Mouse (Mus musculus): Measurements from ENCODE around the gene Rab5b. TPM values are rescaled to one million over a fixed set of nuclear protein-coding genes. Genes with fewer than 3 reads are reported as not detected.

The Rab5b gene
- polyA plus RNA-seq, 1 experiment from 2014 or later = 74.7 TPM

DNA sequence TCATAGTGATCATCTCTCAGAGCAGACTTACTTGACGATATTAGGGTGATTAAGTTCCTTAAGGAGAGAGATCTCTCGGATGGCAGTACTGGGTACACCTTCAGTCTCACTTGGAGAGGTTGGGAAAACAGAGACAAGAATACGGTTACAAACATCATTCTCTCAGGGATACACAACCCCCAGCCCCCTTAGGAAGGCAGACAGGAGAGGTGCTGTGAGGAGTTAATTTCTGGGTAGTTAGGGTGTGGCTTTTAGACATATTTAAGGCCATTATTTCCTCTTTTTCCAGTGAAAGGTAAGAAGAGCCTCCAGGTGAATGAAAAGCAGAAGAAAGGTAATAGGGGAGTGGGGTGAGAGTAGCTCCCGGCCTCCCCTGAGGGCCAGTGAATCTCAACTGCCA is 7.8 kb upstream of the Rab5b start, which contains the start of gene Pmel:
Gene Pmel (plus strand): TSS at position 301 of the 400 bp plus-strand sequence.
- 9% methylated on average over 4 of the region's 4 CpGs for WGBS
- Histone ChIP-seq H3K4me1 (ENCODE audit: control insufficient read depth, insufficient read depth, low read length) (peaks cover 9% of the 10 kb centered on the region; the same call in 1 of the 2 replicates), H3K9me3 (ENCODE audit: control insufficient read depth, low read length) (no peaks in the 10 kb centered on the region), H3K9ac (ENCODE audit: low read depth, low read length) (peak within 1 kb of the TSS; percentile 76), H3K4me2 (ENCODE audit: low read depth, low read length) (peak within 1 kb of the TSS; percentile 76), H3K27ac (replicated peaks; ENCODE audit: low read depth, low read length) (peak within 1 kb of the TSS; percentile 95), H3K36me3 (ENCODE audit: control insufficient read depth, insufficient read depth, low read length) (peaks cover 43% of the 10 kb centered on the region), H3K4me3 (ENCODE audit: low read depth, low read length) (peak within 1 kb of the TSS; percentile 65), H3K27me3 (replicated peaks; ENCODE audit: control insufficient read depth, insufficient read depth, low read length) (no peaks in the 10 kb centered on the region)
- ATAC-seq (ENCODE audit: low read depth) (no peak), DNase-seq (ENCODE audit: low spot score) (no peak)

DNA sequence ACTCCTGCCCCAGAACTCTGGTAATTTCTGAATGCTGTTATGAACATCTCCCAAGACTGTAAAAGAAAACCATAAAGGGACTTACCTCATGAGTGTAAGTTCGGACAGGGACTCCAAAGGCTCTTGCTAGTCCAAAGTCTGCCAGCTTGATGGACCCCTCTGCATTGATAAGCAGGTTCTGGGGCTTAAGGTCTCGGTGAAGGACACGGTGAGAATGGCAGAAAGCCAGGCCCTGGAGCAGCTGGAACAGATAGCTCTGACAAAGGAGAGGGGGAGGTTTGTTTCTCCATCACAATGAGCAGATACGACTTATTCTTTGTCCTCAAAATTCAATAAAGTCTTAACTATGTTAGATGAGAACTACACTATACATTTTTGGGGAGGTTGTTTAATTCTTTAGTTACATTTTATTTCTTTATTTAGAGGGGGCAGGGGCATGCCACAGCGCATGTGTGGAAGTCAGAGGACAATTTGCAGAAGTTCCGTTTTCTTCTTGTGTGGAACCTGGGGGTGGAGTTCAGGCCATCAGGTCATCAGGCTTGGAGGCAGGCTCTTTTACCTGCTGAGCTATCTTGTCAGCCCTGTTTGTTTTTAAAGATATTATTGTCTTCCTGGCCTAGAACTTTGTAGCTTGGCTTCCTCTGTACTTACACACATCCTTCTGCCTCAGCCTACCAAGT is 6.4 kb upstream of the Rab5b start:
- Histone ChIP-seq H3K4me3 (ENCODE audit: low read depth, low read length) (no peak overlapping the region), H3K9me3 (ENCODE audit: control insufficient read depth, low read length) (no peaks in the 10 kb centered on the region), H3K4me1 (ENCODE audit: control insufficient read depth, insufficient read depth, low read length) (peaks cover 9% of the 10 kb centered on the region; the same call in 1 of the 2 replicates), H3K27me3 (replicated peaks; ENCODE audit: control insufficient read depth, insufficient read depth, low read length) (no peaks in the 10 kb centered on the region), H3K27ac (replicated peaks; ENCODE audit: low read depth, low read length) (no peak overlapping the region), H3K9ac (ENCODE audit: low read depth, low read length) (peak overlapping the region; percentile 30; the same call in 1 of the 2 replicates), H3K4me2 (ENCODE audit: low read depth, low read length) (no peak overlapping the region; the same call in 1 of the 2 replicates), H3K36me3 (ENCODE audit: control insufficient read depth, insufficient read depth, low read length) (peaks cover 50% of the 10 kb centered on the region)
- WGBS = 76% methylated on average over 6 of the region's 6 CpGs
- DNase-seq (ENCODE audit: low spot score) (no peak), ATAC-seq (ENCODE audit: low read depth) (no peak)

- DNase-seq (ENCODE audit: low spot score) (peak; percentile 66), ATAC-seq (ENCODE audit: low read depth) (no peak)
- Histone ChIP-seq H3K27ac (replicated peaks; ENCODE audit: low read depth, low read length) (no peak overlapping the region), H3K4me3 (ENCODE audit: low read depth, low read length) (no peak overlapping the region), H3K4me1 (ENCODE audit: control insufficient read depth, insufficient read depth, low read length) (peaks cover 9% of the 10 kb centered on the region; the same call in 1 of the 2 replicates), H3K9ac (ENCODE audit: low read depth, low read length) (no peak overlapping the region), H3K36me3 (ENCODE audit: control insufficient read depth, insufficient read depth, low read length) (peaks cover 50% of the 10 kb centered on the region), H3K9me3 (ENCODE audit: control insufficient read depth, low read length) (no peaks in the 10 kb centered on the region), H3K27me3 (replicated peaks; ENCODE audit: control insufficient read depth, insufficient read depth, low read length) (no peaks in the 10 kb centered on the region), H3K4me2 (ENCODE audit: low read depth, low read length) (no peak overlapping the region)
- 85% methylated on average over 5 of the region's 5 CpGs for WGBS
These were observed 4.6 kb upstream of the Rab5b start for GRCm38 (mm10) chr10:128700712-128701111.

- Histone ChIP-seq H3K9ac (ENCODE audit: low read depth, low read length) (no peak overlapping the region), H3K4me1 (ENCODE audit: control insufficient read depth, insufficient read depth, low read length) (peaks cover 6% of the 10 kb centered on the region; the same call in 1 of the 2 replicates), H3K36me3 (ENCODE audit: control insufficient read depth, insufficient read depth, low read length) (peaks cover 50% of the 10 kb centered on the region), H3K4me2 (ENCODE audit: low read depth, low read length) (no peak overlapping the region), H3K4me3 (ENCODE audit: low read depth, low read length) (no peak overlapping the region), H3K9me3 (ENCODE audit: control insufficient read depth, low read length) (no peaks in the 10 kb centered on the region), H3K27me3 (replicated peaks; ENCODE audit: control insufficient read depth, insufficient read depth, low read length) (no peaks in the 10 kb centered on the region), H3K27ac (replicated peaks; ENCODE audit: low read depth, low read length) (no peak overlapping the region)
- 74% methylated on average over 10 of the region's 11 CpGs for WGBS
- ATAC-seq (ENCODE audit: low read depth) (no peak), DNase-seq (ENCODE audit: low spot score) (no peak)
These were observed 3.5 kb upstream of the Rab5b start for GRCm38 (mm10) chr10:128699611-128700010.

DNA sequence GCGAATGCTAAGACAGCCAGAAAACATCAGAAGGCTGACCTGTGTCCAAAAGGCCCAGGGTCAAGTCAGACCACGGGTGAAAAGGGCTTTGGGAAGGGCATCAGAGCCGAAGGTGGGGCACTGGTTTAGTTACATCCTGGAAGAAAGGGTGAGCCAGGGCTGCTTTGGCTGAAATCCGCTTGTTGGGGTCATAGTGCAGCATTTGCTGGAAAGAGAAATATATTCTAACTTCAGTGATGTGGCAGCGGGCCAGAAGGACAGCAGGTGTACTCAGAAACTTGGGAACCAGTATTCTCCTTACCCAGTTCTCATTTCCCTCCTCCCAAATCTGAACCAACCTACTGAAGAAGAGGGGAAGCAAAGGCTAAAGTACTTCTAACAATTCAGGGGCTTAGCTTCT is 2.9 kb upstream of the Rab5b start:
- Histone ChIP-seq H3K27me3 (replicated peaks; ENCODE audit: control insufficient read depth, insufficient read depth, low read length) (no peaks in the 10 kb centered on the region), H3K36me3 (ENCODE audit: control insufficient read depth, insufficient read depth, low read length) (peaks cover 50% of the 10 kb centered on the region), H3K4me2 (ENCODE audit: low read depth, low read length) (no peak overlapping the region), H3K9me3 (ENCODE audit: control insufficient read depth, low read length) (no peaks in the 10 kb centered on the region), H3K27ac (replicated peaks; ENCODE audit: low read depth, low read length) (no peak overlapping the region), H3K4me1 (ENCODE audit: control insufficient read depth, insufficient read depth, low read length) (peaks cover 5% of the 10 kb centered on the region; the same call in 1 of the 2 replicates), H3K9ac (ENCODE audit: low read depth, low read length) (no peak overlapping the region), H3K4me3 (ENCODE audit: low read depth, low read length) (no peak overlapping the region)
- no peak for DNase-seq (ENCODE audit: low spot score)
- 82% methylated on average over 5 of the region's 5 CpGs for WGBS
- no peak for ATAC-seq (ENCODE audit: low read depth)

DNA sequence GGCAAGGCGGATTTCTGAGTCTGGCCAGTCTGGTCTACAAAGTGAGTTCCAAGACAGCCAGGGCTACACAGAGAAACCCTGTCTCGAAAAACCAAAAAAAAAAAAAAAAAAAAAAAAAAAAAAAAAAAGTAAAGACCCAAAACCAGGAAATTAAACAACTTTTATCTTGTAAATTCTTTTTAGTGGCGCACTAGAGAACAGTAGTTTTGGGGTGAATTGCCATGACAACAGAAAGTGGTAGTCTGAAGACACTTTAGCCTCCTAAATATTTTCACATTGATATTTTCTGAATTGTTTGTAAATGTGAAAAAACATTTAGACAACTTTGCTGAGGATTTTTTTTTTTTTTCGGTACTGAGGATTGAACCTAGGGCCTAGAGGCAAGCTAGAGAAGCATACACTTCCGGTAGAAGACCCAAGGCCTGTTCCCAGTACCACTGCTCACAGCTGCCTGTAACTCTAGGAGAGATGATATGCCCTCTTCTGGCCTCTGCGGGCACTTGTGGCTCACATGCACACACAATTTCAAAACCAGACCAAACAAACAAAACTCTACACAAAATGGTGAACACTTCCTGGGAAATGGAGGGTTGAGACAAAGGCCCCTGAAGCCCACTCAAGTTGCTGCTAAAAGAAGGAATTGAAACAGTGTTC is 1.1 kb upstream of the Rab5b start:
- no peak overlapping the region for H3K4me3 ChIP-seq (ENCODE audit: low read depth, low read length)
- WGBS = 84% methylated on average over 6 of the region's 6 CpGs

DNA sequence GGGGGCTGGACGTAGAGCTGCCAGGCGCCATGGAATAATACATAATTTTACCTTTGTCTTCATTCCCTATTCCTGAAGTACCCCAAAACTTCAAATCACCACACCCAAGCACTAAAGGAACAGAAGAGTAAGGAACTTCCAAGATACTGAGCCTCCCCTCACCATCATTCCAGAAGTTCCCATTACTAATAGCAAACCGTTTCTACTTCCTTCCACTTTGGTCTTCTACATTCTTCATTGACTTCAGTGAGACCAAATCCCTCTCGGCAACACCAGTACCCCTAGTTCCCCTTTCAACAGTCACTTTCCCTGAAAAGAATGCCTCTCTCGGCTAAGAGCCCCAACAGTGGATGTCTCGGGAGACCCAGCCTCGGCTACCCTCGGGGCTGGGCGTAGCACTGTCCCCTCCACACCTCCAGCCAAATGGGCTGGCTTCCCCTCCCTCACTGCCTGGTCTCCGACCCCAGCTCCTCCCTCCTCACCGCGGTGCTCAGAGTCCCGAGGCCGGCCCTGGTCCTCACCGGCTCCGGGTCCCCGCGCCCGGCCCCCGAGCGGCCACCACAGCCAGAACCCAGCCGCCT is 563 bp downstream of the Rab5b start:
- Histone ChIP-seq H3K4me2 (ENCODE audit: low read depth, low read length) (peak overlapping the region; percentile 87), H3K4me3 (ENCODE audit: low read depth, low read length) (peak overlapping the region; percentile 93), H3K27ac (replicated peaks; ENCODE audit: low read depth, low read length) (peak overlapping the region; percentile 97), H3K4me1 (ENCODE audit: control insufficient read depth, insufficient read depth, low read length) (no peaks in the 10 kb centered on the region), H3K36me3 (ENCODE audit: control insufficient read depth, insufficient read depth, low read length) (peaks cover 26% of the 10 kb centered on the region), H3K9me3 (ENCODE audit: control insufficient read depth, low read length) (no peaks in the 10 kb centered on the region), H3K9ac (ENCODE audit: low read depth, low read length) (peak overlapping the region; percentile 94), H3K27me3 (replicated peaks; ENCODE audit: control insufficient read depth, insufficient read depth, low read length) (no peaks in the 10 kb centered on the region)
- DNase-seq (ENCODE audit: low spot score) = no peak
- under 1% methylated on average over 21 of the region's 22 CpGs for WGBS
- no peak for ATAC-seq (ENCODE audit: low read depth)

More for the DNA sequence above, 1.1 kb upstream of the Rab5b start:
- H3K4me1 ChIP-seq (ENCODE audit: control insufficient read depth, insufficient read depth, low read length) = no peaks in the 10 kb centered on the region
- no peaks in the 10 kb centered on the region for H3K9me3 ChIP-seq (ENCODE audit: control insufficient read depth, low read length)
- H3K27me3 ChIP-seq (replicated peaks; ENCODE audit: control insufficient read depth, insufficient read depth, low read length) = no peaks in the 10 kb centered on the region
- peaks cover 43% of the 10 kb centered on the region for H3K36me3 ChIP-seq (ENCODE audit: control insufficient read depth, insufficient read depth, low read length)
- DNase-seq (ENCODE audit: low spot score) = no peak
- peak overlapping the region; percentile 62 for H3K4me2 ChIP-seq (ENCODE audit: low read depth, low read length)
- H3K27ac ChIP-seq (replicated peaks; ENCODE audit: low read depth, low read length) = peak overlapping the region; percentile 74; the same call in 1 of the 2 replicates
- ATAC-seq (ENCODE audit: low read depth) = no peak
- H3K9ac ChIP-seq (ENCODE audit: low read depth, low read length) = no peak overlapping the region

DNA sequence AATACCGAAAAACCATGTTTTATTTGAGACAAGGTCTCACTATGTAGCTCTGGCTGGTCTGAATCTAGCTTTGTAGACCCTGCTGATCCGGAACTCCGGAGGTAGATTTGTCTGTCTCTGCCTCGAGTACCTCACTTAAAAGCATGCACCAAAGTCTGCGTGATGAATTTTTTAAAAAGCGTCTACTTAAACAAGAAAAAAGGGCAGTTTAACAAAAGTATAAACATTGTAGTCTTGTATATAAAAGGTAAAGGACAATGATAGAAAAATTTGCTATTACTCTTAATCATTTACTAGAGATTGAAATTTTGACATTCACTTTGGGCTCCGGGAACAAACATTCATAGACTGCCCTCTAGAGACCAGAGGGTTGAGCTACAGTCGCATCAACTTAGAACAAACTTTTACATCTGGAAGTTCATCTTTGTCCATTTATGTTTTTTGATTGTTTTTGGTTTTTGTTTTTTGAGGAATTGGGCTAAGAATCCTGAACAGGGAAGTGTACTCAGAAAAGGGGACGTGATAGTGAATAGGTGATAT is 21.5 kb downstream of the Rab5b start:
- 2% methylated on average over 9 of the region's 9 CpGs for WGBS
- ATAC-seq (ENCODE audit: low read depth) (no peak), DNase-seq (ENCODE audit: low spot score) (peak; percentile 70)
- H3K4me3 ChIP-seq (ENCODE audit: low read depth, low read length) = peak overlapping the region; percentile 69
- H3K9ac ChIP-seq (ENCODE audit: low read depth, low read length) = peak overlapping the region; percentile 71
- H3K27ac ChIP-seq (replicated peaks; ENCODE audit: low read depth, low read length) = peak overlapping the region; percentile 73; the same call in 1 of the 2 replicates
- peaks cover 17% of the 10 kb centered on the region for H3K36me3 ChIP-seq (ENCODE audit: control insufficient read depth, insufficient read depth, low read length)
- H3K4me2 ChIP-seq (ENCODE audit: low read depth, low read length) = peak overlapping the region; percentile 94
- H3K27me3 ChIP-seq (replicated peaks; ENCODE audit: control insufficient read depth, insufficient read depth, low read length) = no peaks in the 10 kb centered on the region
- peaks cover 5% of the 10 kb centered on the region; the same call in 1 of the 2 replicates for H3K4me1 ChIP-seq (ENCODE audit: control insufficient read depth, insufficient read depth, low read length)
- H3K9me3 ChIP-seq (ENCODE audit: control insufficient read depth, low read length) = no peaks in the 10 kb centered on the region
